Mouse (Mus musculus): ENCODE results near the gene Atp6v0b. TPM values are rescaled to one million over a fixed set of nuclear protein-coding genes. Genes with fewer than 3 reads are reported as not detected.

The Atp6v0b gene
- polyA plus RNA-seq, 1 experiment from 2014 or later, result 215 TPM

GRCm38 (mm10) chr4:117837271-117837670 is 49.9 kb downstream of the Atp6v0b start:
- DNase-seq (ENCODE audit: low spot score), result no peak

GRCm38 (mm10) chr4:117836204-117836767 is 50.8 kb downstream of the Atp6v0b start:
- peak; percentile 82 for DNase-seq (ENCODE audit: low spot score)

- DNase-seq (ENCODE audit: low spot score), result peak; percentile 28
These were observed 51.5 kb downstream of the Atp6v0b start for GRCm38 (mm10) chr4:117835531-117836111.

GRCm38 (mm10) chr4:117834845-117835530 is 52.1 kb downstream of the Atp6v0b start:
- peak; percentile 23 for DNase-seq (ENCODE audit: low spot score)

GRCm38 (mm10) chr4:117834457-117834844 is 52.7 kb downstream of the Atp6v0b start, which contains the start of gene Slc6a9:
Gene Slc6a9, plus strand, starts transcription at chr4:117834506.
- DNase-seq (ENCODE audit: low spot score), result no peak

Other genes with a start within 250 kb of the Atp6v0b start
- gene Dmap1, start 205.1 kb downstream of the Atp6v0b start, polyA plus RNA-seq (2015; fragmentation: Nextera tagmentation; extraction: Ambion mirVana), result 51.7 and 53.7 TPM in 2 replicates
- gene Gm12845, start 162.9 kb downstream of the Atp6v0b start, polyA plus RNA-seq (2015; fragmentation: Nextera tagmentation; extraction: Ambion mirVana), result not detected in 2 replicates
- gene Klf17, start 121.7 kb downstream of the Atp6v0b start, polyA plus RNA-seq (2015; fragmentation: Nextera tagmentation; extraction: Ambion mirVana), result 0.10 TPM in 1 of 2 replicates, not detected in the other
- 1.4 and 2.6 TPM in 2 replicates for gene Slc6a9, start 52.8 kb downstream of the Atp6v0b start, polyA plus RNA-seq (2015; fragmentation: Nextera tagmentation; extraction: Ambion mirVana)
- gene Ccdc24, start 14.8 kb downstream of the Atp6v0b start, polyA plus RNA-seq (2015; fragmentation: Nextera tagmentation; extraction: Ambion mirVana), result 0.08 and 0.33 TPM in 2 replicates
- gene B4galt2, start 3.8 kb downstream of the Atp6v0b start, polyA plus RNA-seq (2015; fragmentation: Nextera tagmentation; extraction: Ambion mirVana), result 1.3 and 1.7 TPM in 2 replicates
- 20.4 and 22.5 TPM in 2 replicates for gene Dph2, start 4.7 kb upstream of the Atp6v0b start, polyA plus RNA-seq (2015; fragmentation: Nextera tagmentation; extraction: Ambion mirVana)
- gene Ipo13, start 27.7 kb upstream of the Atp6v0b start, polyA plus RNA-seq (2015; fragmentation: Nextera tagmentation; extraction: Ambion mirVana), result 22.0 and 25.4 TPM in 2 replicates
- gene Artn, start 42.4 kb upstream of the Atp6v0b start, polyA plus RNA-seq (2015; fragmentation: Nextera tagmentation; extraction: Ambion mirVana), result 0.05 and 0.30 TPM in 2 replicates
- 4.2 and 4.7 TPM in 2 replicates for gene St3gal3, start 247.6 kb upstream of the Atp6v0b start, polyA plus RNA-seq (2015; fragmentation: Nextera tagmentation; extraction: Ambion mirVana)